Mouse (Mus musculus) right cerebral cortex, adult 2 months (tissue): ENCODE data around the gene Arrdc2.

Source experiments
- DNase-seq, 2 experiments: peaks; one replicate each; pipeline ENCODE4 v3.0.0; 2021 to 2022; ENCODE audit warnings: low spot score in 2 of 2

Arrdc2 gene

GRCm38 (mm10) chr8:70807304-70807703 is 32.2 kb downstream of the Arrdc2 start:
- DNase-seq = no peak

DNA sequence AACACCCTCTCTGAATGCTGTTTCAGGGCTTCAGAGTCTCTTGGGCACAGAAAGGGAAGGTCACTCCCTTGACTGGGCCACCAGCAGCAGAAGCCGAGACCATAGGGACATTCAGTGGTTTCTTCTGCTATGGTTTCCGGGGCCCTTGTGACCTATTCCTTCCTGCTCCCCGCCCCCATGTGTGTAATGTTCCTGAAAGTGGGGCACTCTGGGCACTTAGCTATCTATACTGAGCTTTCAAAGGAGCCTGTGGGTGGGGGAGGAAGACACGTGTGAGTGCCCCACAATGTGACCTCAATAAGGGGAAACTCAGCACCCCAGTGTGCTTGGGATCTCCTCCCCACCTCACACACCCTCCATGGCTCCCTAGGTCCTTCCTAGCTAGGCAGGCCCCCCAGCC is 33.0 kb downstream of the Arrdc2 start:
- no peak for DNase-seq

DNA sequence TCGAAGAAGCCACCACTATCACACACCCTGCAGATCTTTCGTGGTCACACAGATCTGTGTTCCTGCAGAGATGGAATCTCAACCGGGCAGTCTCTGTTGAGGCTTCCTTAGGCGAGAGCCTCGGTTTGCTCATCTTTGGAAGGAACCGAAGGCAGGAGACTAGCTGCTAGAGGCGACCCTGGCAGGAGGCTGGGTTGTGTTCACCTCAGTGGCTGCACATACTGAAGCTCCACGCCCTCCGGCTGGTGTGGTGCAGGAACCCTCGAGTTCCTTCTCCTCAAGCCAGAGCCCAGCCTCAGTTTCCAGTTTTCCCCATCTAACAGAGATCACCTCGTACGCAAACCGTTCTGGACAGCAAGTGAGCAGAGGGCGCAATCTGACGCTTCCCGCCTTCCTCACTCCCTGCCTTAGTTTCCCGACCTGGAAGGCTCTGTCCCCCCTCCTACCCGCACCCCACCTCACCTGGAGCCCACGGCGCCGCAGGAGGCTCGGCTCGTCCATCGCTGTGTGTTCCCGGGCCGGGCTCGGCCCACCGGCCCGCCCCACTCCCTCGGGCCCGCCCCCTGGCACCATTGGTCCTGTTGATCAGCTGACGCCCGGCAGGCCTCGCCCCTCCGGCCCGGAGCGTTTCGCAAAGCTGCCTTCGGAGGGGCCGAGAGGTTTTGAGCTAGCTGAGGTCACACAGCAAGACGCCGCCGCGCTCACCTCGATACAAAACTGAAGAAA is 34.9 kb downstream of the Arrdc2 start, which contains the start of gene Mast3:
TSS of gene Mast3 (minus strand) at position 574 of the 726 bp plus-strand sequence.
- peak; percentile 83 for DNase-seq

DNA sequence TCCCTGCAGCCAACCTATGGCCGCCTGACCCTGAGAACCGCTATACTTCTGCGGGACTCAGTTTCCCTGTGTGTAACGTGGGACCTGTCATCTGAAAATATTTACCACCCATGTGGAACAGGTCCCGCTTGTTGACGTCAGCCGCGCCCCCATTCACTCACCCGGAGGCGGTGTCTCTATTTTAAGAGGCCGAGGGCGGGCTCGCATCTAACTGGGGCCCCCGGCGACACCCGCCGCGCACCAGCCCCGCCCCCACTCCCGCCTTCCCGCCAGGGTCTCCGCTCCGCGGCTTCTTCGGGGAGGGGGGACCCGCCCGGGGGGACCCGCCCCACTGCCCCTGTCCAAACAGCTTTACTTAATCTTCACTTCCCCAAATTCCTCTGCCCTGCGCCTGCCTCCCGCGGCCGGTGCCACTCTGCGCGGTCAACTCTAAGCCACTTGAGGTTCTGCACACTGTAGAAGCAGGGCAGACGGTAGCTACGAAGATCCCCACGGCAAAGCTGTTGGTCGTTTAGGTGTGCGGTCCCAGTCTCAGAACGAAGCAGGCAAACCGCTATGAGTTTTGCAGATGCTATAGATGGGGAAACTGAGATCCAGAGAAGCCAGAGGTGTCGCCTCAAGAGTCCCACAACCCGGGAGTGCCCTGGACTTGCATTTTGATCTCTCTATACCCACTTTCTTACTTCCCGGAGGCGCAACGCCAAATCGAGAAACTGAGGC is 35.6 kb downstream of the Arrdc2 start:
- DNase-seq = peak; percentile 84 to 85

DNA sequence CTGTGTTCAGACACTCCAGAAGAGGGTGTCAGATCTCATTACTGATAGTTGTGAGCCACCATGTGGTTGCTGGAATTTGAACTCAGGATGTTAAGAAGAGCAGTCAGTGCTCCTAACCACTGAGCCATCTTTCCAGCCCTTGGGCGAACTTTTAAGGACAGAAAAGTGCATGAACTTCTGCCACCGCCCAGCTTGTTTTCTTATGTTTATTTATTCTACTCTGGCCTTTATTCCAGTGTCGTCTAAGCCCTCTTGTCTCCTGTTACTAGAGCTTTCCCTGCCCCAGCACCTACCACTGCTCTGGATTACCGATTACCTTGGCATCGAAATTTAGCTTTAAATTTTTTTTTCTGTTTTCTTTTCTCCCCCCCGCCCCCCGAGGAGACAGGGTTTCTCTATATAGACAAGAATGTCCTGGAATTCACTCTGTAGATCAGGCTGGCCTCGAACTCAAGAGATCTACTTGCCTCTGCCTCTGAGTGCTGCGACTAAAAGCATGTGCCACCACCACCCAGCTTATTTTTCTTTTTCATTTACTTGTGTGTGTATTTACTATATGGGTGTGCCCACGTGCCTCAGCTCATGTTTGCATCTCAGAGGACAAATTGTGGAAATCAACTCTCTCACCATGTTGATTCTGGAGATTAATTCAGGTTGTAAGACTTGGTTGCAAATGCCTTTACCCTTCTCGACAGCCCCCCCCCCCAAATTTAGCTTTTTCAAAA is 36.6 kb downstream of the Arrdc2 start:
- no peak for DNase-seq

DNA sequence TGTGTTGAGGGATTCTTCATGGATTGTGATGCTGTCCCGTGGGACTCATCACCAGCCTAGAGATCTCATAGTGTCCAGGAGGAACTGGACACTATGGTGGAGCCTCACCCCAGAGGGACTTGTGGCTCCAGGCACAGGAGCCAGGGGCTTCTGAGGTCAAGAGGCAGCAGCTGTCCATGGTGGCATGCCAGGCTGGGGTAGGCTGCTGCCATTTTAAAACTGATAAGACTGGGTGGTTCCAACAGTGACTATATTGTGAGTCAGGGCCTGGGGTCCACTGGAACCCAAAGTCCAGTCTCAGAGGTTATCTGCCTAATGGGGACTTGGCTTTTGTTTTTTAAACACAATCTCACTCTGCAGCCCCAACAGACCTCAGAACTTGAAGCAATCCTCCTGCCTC is 37.7 kb downstream of the Arrdc2 start:
- no peak for DNase-seq

- DNase-seq = peak; percentile 83 to 85
Measured at GRCm38 (mm10) chr8:70801156-70801555, 38.4 kb downstream of the Arrdc2 start.

- DNase-seq = peak; percentile 75 to 76
Measured at GRCm38 (mm10) chr8:70800648-70801047, 38.9 kb downstream of the Arrdc2 start.

DNA sequence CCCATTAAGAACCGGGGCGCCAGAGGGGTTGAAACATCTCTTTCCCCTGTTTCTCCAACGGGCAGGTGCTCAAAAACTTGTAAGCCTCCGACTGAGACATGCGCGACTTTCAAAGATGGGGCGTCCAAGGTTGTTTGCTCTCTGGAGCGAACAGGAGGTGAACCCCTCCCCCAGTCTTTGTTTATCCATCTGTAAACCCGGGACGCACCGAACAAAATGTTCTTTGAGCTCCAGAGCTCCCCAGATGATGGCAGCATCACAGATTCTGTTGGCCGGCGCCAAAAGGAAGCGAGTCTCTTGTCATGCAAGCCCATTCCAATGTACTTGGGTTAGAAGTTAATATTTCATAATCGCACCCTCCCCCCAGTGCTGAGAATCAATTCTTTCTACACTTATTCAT is 41.2 kb downstream of the Arrdc2 start:
- DNase-seq = no peak

GRCm38 (mm10) chr8:70797081-70798070 is 42.1 kb downstream of the Arrdc2 start:
- peak; percentile 89 for DNase-seq

DNA sequence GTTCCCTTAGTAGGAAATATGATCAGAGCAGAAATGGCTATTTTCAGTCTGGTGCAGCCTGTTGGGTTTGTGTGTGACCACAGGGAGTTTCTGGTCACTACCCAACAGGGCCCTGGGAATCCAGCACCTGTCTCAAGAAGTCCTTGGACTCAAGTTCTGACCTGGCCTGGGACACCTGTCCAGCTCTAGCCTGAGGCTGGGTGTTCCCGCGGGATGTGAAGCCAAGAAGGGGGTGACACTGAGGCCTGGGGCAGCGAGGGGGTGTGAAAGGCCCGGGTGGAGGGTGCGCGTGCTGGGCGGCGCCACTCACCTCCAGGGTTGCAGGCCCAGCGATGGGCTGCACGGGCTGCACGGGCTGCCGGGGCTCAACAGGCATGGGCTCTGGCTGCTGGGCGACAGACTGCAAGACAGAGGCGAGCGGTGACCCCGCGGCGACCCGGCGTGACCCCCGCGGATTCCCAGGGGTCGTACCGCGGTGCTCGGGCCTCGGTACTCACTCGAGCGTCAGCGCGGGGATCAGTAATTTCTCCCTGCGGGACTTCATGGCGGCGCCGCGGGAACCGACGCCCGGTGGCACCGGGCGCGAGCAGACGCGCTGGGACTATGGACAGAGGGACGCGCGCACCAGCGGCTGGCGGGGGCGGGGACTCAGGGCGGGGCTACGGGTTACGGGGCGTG is 43.0 kb downstream of the Arrdc2 start:
- DNase-seq = peak in 1 of 2 experiments; percentile 8

GRCm38 (mm10) chr8:70795370-70795769 is 44.1 kb downstream of the Arrdc2 start:
- no peak for DNase-seq

GRCm38 (mm10) chr8:70794215-70794614 is 45.3 kb downstream of the Arrdc2 start:
- DNase-seq = no peak

DNA sequence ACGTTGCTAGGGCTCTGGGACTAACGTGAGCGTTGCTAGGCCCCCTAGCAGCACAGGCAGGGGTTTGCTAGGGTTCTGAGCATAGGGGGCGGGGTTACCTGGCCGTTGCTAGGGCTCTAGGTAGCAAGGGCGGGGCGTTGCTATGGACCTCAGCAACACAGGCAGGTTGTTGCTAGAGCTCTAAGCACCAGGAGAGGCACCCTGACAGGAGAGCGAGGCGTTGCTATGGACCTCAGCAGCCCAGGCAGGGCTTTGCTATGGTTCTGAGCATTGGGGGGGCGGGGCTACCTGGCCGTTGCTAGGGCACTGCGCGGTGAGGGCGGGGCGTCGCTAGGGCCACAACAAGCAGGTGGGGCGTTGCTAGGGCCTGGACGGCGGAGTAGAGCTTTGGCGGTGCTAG is 46.8 kb downstream of the Arrdc2 start:
- DNase-seq = no peak

DNA sequence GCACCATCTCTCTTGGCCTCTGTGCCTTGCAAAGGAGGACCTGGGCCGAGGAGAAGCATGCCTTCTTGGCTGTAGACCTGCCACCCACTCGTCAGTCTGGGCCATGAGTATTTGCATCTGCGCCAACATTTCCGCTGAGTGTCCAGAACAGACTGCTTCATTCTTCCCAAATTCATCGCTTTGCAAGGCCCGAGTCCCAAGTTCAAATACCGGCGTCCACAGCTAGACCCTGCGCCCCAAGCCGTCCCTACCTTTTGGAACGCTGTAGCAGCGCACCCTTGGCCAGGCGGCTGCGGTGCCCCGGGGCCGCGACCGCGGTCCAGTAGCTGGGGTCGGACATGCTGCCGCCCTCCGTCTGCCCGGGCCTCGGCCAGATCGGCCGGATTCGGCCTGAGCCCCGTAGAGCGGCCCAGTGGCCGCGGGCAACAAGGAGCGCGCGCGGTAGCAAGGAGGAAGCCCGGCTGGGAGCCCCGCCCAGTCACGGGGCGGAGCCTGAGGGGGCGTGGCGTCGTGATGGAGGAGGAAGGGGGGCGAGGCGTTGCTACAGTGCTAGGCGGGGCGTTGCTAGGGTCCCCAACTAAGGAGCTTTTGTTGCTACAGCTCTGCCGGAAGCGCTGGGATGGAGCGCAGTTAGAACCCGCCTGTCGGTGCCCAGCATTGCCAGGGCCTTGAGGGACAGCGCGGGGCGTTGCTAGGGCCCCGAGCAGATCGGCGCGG is 47.4 kb downstream of the Arrdc2 start:
- peak; percentile 94 to 98 for DNase-seq

DNA sequence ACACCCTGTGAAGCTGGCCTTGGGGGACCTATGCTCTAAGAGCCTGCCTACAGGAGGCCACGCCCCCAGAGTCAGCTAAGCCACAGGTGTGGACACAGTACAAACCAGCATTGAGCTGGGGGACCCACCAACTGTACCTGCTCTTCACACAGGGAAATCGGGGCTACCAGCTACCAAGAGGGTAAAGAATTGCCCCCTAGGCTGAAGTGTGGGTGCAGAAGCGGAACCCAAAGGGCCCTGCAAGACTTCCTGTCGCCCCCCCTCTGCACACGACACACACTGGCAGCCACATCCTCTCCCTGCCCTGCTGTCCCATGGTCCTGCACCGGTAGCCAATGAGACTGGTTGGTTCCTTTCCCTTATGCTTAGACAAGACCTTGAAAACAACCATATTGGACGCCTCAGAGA is 48.2 kb downstream of the Arrdc2 start:
- no peak for DNase-seq

- DNase-seq = peak in 1 of 2 experiments; percentile 60
Measured at GRCm38 (mm10) chr8:70790846-70791245, 48.7 kb downstream of the Arrdc2 start.

- DNase-seq = no peak
Measured at GRCm38 (mm10) chr8:70789046-70789445, 50.5 kb downstream of the Arrdc2 start.

DNA sequence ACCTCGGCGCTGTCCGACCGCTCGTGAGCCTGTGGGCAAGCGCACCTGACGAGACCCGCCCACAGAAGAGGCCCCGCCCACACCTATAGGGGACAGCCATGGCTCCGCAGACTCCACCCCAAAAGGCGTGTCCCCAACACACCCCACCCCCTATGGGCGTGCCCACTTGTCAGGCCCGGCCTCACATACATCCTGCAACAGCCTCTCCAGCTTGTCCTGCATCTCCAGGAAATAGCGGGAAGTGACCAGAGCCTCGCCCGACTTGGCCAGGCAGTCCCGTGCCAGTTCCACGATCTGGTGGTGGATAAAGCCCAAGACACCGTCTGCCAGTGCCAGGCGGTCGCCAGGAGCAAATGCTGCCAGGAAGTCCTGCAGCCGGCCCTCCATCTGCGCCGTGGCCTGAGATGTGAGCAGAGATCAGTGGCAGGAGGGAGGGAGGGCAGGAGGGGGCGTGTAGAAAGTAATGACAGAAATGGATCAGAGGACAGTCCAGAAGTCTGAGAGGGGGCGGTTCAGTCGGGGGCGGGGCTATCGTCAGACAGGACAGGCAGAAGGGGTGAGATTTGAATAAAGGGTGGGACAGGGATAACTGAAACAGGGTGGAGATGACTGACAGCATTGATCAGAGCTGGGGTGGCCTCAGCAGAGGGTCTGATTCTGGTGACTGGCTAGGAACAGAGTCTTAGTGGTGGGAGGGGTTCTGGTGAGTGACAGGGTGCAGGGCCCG is 51.4 kb downstream of the Arrdc2 start:
- no peak for DNase-seq
